ENCODE assay signal across 15 mouse cellular contexts in genomic region chr5:52138134-52138533, GRCm38 (mm10). TPM values are rescaled to one million over a fixed set of nuclear protein-coding genes. Genes with fewer than 3 reads are reported as not detected.
A peak's percentile ranks its signal among the peaks of the same experiment; 100 is the strongest.
DNase-seq lines count a peak whose midpoint lies in the region; ATAC-seq and TF ChIP-seq lines count a peak whose summit lies in the region.
"Had no signal": no experiment of that assay in that cellular context is flagged by ENCODE, and none has a peak within 500 bp of the region (broad histone marks: within the 10 kb centered on the region; RNA-seq: fewer than 3 reads in every experiment).

No protein-coding gene starts in this region.

- TF ChIP-seq CTCF in midbrain, postnatal 0 days (IDR thresholded peaks at IDR 0.05), result no peak

- no peaks in the 10 kb centered on the region for H3K4me1 ChIP-seq in kidney, embryonic 15.5 days
- no peaks in the 10 kb centered on the region for H3K4me1 ChIP-seq in midbrain, postnatal 0 days (ENCODE audit: insufficient read depth, low read length)
- H3K4me1 ChIP-seq: forebrain, embryonic 10.5 days; heart, embryonic 15.5 days; limb, embryonic 12.5 days; lung, embryonic 15.5 days had no signal

- ATAC-seq in kidney, embryonic 15.5 days (replicated peaks; ENCODE audit: low FRiP score), result no peak
- peak; percentile 68 for ATAC-seq in neutrophil, adult 5-6 weeks (ENCODE audit: extremely low read depth, insufficient number of reproducible peaks, low FRiP score, poor library complexity, severe bottlenecking)
- no peak for ATAC-seq in erythroid progenitor cell, adult 5-6 weeks (replicated peaks; ENCODE audit: low FRiP score, poor library complexity, severe bottlenecking)
- no peak for ATAC-seq in midbrain, postnatal 0 days (ENCODE audit: low FRiP score)
- ATAC-seq: hindbrain, embryonic 16.5 days had no signal

- peak; percentile 27 for DNase-seq in kidney, adult 11 months
- DNase-seq in 416B (ENCODE audit: low read depth), result peak; percentile 90
- DNase-seq in gonadal fat pad, adult 2 months (ENCODE audit: low read depth), result peak; percentile 99
- no peak for DNase-seq in thymus, postnatal 14 days
- DNase-seq in midbrain, postnatal 0 days (ENCODE audit: low spot score), result no peak
- DNase-seq: cerebellum, adult 9-10 months; gastrocnemius, postnatal 14 days had no signal

- H3K36me3 ChIP-seq in kidney, embryonic 15.5 days, result peaks cover 39% of the 10 kb centered on the region
- no peaks in the 10 kb centered on the region for H3K36me3 ChIP-seq in midbrain, postnatal 0 days (ENCODE audit: insufficient read depth, low read length)

- H3K9me3 ChIP-seq in kidney, embryonic 15.5 days (replicated peaks), result no peaks in the 10 kb centered on the region
- H3K9me3 ChIP-seq in midbrain, postnatal 0 days (ENCODE audit: low read length), result no peaks in the 10 kb centered on the region
- H3K9me3 ChIP-seq: forebrain, embryonic 10.5 days; heart, embryonic 15.5 days; limb, embryonic 12.5 days; lung, embryonic 15.5 days had no signal

- H3K27ac ChIP-seq in kidney, embryonic 15.5 days, result no peak overlapping the region
- no peak overlapping the region for H3K27ac ChIP-seq in midbrain, postnatal 0 days (ENCODE audit: low read depth, low read length)
- H3K27ac ChIP-seq: forebrain, embryonic 10.5 days; heart, embryonic 15.5 days; limb, embryonic 12.5 days; lung, embryonic 15.5 days had no signal

- WGBS in kidney, embryonic 15.5 days, result 90% methylated on average over 11 of the region's 11 CpGs
- 93% methylated on average over 11 of the region's 11 CpGs for WGBS in midbrain, postnatal 0 days

- H3K4me3 ChIP-seq in kidney, embryonic 15.5 days (replicated peaks), result no peak overlapping the region
- H3K4me3 ChIP-seq in midbrain, postnatal 0 days (ENCODE audit: low read depth, low read length), result no peak overlapping the region
- H3K4me3 ChIP-seq: forebrain, embryonic 10.5 days; heart, embryonic 15.5 days; limb, embryonic 12.5 days; lung, embryonic 15.5 days had no signal

- H3K4me2 ChIP-seq in kidney, embryonic 15.5 days, result no peak overlapping the region
- H3K4me2 ChIP-seq in midbrain, postnatal 0 days (ENCODE audit: low read depth, low read length, poor library complexity, severe bottlenecking), result no peak overlapping the region
- H3K4me2 ChIP-seq: heart, embryonic 15.5 days; limb, embryonic 12.5 days; lung, embryonic 15.5 days had no signal

- no peak overlapping the region for H3K9ac ChIP-seq in kidney, embryonic 15.5 days
- no peak overlapping the region for H3K9ac ChIP-seq in midbrain, postnatal 0 days (replicated peaks; ENCODE audit: low read length, poor library complexity, severe bottlenecking)
- H3K9ac ChIP-seq: heart, embryonic 15.5 days; limb, embryonic 12.5 days; lung, embryonic 15.5 days had no signal

- no peaks in the 10 kb centered on the region for H3K27me3 ChIP-seq in kidney, embryonic 15.5 days
- no peaks in the 10 kb centered on the region for H3K27me3 ChIP-seq in midbrain, postnatal 0 days (ENCODE audit: insufficient read depth, low read length)
- H3K27me3 ChIP-seq: heart, embryonic 15.5 days; limb, embryonic 12.5 days; lung, embryonic 15.5 days had no signal

RNA-seq across cellular contexts. Expression of gene Dhx15, which starts 52.2 kb away (rescaled TPM):
- 177 and 182 TPM in 2 replicates for polyA plus RNA-seq in kidney, embryonic 15.5 days (2015; fragmentation: Nextera tagmentation; extraction: Ambion mirVana)
- polyA plus RNA-seq in gonadal fat pad, adult 2 months (2012; rRNA removed), result 40.4 and 45.4 TPM in 2 replicates
- total RNA-seq in neutrophil, adult 5-6 weeks (2017), result 292 and 303 TPM in 2 replicates
- 141 and 156 TPM in 2 replicates for total RNA-seq in erythroid progenitor cell, adult 5-6 weeks (2015; ENCODE audit: low replicate concordance)
- total RNA-seq in erythroid progenitor cell, adult 5-6 weeks (2017; ENCODE audit: low replicate concordance), result 160 and 221 TPM in 2 replicates
- total RNA-seq in midbrain, postnatal 0 days (2014; rRNA removed), result 96.4 and 121 TPM in 2 replicates
- polyA plus RNA-seq in midbrain, postnatal 0 days (2015; fragmentation: Nextera tagmentation; extraction: Ambion mirVana), result 66.8 and 73.5 TPM in 2 replicates

Comparison
In these comparisons a context has a peak if more than half of its experiments do, and no peak if none do; other contexts are left out.
1. DNase-seq: peak in kidney, adult 11 months (single experiment), 416B (single experiment) and gonadal fat pad, adult 2 months (single experiment); none in thymus, postnatal 14 days (single experiment) and midbrain, postnatal 0 days (single experiment).